Mouse (Mus musculus): ENCODE results near the gene St8sia1.

St8sia1 gene

DNA sequence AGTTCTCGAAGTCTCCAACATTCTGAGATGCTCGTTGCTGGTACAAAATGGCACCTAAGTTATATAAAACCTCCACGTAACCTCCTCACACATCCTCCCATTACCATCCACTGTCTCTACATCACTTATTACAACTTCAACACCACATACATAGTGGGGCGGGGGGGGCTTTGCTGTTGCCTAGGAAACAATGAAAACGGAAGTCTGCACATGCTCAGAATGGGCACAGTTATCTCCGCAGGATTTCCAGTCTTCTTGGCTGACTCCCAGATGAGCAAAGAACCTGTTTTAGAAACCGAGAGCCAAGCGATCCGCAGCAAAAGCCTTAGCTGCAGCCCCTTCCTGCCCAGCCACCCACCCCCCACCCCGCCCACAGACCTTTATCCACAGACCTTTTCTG is 174.5 kb downstream of the St8sia1 start:
- no peak for DNase-seq (ENCODE audit: low spot score)

DNA sequence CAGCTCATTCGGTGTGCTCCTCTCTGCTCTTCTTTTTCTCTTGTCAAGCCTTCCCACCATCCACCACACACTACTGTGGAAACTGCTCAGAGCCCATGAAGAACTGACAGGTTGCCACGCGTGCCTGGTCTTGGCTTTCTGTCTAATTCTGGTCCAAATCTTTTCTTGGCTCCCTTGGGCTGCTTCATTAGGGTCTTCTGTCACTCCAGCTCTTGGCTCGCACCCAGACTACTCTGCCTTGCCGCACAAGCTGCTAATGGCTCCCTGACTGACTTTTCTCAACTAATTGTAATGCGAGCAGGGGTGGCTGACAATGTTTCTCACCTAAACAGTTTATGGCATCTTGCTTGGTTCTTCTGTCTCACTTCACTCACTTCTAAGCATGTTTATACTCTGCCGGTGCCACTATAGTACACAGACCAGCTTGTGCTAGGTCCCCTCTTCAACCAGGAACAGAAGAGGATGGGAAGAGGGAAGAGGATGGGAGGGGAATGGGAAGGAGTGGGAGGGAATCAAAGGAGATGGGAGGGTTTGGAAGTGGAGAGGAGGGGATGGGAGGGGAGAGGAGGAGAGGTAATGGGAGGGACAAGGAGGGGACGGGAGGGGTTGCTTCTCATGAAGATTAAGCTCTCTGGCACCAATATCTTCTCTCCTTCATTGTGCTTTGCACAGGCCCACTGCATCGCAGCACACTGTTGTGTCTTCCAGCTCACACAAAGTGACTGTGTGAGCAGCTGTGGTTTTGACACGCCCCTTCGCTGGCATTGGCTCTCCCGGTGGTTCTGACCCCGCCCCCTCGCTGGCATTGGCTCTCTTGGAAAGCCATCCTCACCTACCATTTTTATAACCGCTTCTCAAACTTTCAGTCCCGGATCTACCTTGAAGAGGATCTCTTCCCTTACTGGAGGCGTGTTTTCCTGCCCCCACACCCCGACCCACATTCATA is 175.9 kb downstream of the St8sia1 start:
- peak; percentile 37 for DNase-seq (ENCODE audit: low spot score)

DNA sequence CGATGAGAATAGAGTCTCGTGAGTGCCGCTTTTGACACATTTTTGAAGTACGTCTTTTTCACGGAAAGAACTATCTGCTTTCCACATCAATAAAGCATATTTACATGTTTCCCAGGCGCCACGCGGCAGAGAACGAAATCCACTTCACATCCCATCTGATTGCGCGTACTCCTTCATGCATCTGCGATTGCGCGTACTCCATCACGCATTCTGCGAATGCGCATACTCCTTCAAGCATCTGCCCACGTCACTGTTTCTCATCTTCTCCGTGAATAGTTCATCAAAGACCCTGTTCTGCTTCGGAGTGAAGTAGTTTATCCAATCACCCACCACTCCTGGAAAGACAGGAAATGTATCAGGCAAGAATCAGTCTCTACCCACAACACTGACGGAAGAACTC is 178.1 kb downstream of the St8sia1 start:
- no peak for DNase-seq (ENCODE audit: low spot score)

DNA sequence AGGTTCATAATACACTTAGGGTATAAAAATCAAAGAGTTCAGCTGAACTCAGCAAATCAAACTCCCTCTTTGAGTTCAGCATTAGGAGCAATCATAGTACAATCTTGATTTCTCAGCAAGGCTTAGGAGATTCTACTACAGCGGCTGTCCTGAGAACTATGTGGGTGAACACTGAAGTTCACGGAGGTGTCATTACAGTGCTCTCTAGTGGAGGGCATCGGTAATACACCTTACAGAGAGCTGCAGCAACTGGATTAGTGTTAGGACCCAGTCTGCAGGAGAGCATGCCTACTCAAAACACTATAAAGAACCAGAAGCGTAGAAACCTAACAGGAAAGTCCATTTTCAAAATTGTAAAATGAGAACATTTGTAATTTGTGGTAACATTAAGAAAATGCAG is 178.9 kb downstream of the St8sia1 start:
- DNase-seq (ENCODE audit: low spot score): peak; percentile 82

DNA sequence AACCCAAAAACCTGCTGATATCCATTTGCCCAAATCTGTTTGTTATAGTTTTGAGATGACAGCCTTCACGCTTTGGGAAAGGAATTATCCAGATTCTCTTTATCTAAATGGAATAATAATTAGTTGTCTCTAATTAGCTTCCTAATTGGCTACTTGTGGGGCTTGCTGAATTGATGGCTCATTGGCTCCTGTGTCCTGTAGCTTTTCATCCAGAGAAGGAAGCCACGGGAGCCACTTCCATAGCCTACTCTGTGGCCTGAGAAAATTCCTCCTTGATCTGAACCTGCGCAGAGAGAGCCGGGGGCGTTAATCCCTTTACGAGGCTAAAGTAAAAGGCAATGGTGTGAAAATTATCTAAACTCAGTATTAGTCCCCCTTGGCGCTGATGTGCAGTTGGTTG is 183.0 kb downstream of the St8sia1 start:
- DNase-seq (ENCODE audit: low spot score): no peak

DNA sequence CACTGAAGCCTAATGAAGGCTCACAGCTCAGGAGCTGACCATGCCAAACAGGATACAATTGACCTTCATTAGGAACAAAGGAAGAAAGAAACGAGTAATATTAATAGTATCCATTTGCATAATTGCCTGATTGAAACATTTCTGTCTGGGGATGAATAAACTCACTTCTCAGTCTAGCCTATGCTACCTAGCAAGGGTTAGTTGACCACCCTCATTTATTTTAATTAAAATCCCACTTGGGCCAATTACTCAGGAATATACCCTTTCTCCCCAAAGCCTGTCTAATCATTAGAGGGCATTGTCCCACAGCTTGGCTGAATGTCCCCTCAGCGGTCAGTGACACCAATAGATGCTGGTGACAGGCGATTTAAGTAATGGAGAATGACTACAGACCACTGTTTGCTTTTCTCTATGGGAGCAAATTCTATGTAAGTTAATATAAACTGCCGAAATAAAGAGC is 183.6 kb downstream of the St8sia1 start:
- DNase-seq (ENCODE audit: low spot score): no peak

DNA sequence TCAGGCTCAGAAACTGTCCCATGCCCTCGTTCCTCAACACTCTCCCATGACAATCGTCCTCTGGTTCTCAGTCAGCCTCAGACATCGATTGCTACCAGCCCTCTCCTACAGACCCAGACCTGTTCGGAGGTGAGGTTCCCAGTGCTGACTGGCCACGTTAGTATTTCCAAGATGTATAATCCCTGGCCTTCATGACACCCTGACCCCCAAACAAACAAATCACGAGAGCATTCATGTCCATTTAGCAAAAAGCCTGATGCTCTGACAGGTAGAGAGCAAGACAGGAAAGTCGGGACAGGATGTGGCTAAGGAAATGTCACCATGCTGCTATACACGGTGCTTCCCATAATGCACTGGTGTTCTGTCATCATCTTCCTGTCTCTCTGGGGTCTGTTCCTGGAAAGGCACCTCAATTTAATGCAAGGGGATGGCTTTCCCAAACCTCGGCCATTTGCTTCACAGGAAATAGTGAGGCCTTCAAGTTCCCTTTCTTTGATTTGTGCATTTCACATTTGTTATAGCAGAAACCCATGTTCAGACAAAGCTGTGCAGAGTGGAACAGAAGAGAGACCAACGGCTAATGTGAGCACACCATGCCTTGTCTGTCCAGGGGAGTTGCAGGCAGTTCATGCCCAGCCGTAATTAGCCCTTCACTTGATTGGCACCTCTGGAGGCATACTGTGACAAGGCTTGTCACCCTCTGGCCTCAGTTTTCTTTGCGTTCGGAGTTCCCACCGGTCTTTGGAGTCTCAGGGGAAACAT is 184.3 kb downstream of the St8sia1 start:
- no peak for DNase-seq (ENCODE audit: low spot score)

DNA sequence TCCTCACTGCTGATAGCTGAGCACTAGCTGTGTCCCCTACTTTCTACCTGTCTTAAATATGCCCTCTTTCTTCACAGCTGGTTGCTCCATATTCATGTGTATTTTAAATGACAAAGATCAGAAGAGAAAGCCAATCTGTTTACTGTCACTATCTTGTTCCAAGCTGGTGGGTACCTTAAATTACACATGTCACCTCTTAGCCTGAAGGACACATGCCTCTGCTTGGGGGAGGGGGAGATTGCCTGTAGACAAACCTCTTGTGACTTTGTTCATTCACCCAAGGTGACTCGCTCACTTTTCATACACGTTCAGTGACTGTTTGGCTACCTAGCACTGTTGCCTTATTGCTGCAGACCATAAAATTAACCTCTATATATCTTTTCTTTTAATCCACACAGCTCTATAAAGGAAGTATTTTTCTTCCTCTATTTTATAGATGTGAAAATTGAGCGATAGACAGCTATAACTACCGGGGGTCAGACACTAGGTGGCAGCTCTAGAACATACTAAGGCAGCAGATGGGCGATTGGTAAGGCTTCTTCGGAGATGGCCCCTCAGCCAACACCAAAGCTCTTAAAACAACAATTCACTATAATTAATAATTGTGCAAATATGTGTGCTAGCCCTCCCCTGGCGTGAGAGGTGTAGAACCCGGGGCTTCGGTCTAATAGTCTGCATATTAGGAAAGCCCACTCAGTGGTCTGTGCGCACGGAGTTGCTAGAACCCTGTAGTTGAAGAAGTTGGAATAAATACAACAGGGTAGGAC is 185.0 kb downstream of the St8sia1 start:
- DNase-seq (ENCODE audit: low spot score): peak; percentile 63

DNA sequence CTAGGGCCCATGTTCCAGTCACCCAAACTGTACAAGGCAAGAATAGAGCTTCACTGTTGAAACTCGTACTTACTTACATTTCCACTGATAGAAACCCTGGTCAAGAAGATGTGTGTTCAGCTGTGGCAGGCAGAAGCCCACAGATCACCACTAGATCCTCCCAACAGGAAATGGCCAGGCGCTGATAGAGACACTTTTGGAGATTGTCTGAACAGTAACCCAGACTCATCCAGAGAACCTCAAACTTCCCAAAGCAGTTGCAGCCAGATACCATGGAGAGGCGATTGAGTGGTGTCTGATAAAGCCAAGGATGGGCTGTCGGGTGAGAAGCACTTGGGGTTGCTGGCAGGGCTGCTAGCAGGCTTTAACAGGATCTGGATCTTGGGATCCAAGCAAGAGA is 187.3 kb downstream of the St8sia1 start:
- DNase-seq (ENCODE audit: low spot score): no peak

DNA sequence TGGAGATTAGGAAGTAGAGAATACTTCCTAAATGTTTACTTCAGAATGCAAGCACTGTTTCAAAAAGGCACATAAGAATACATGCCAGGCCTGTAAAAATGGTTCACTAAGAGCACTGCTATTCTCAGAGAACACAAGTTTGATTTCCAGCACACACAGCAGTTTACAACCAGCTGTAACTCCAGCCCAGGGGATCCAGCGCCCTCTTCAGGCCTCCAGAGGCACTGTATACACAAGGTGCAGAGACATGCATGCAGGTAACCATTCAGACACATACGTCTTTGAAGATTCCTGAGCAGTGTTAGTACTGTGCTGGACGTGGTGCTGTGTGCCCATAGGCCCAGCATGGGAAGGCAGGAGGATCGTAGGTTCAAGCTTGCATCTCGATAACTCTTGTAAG is 190.7 kb downstream of the St8sia1 start:
- no peak for DNase-seq (ENCODE audit: low spot score)

DNA sequence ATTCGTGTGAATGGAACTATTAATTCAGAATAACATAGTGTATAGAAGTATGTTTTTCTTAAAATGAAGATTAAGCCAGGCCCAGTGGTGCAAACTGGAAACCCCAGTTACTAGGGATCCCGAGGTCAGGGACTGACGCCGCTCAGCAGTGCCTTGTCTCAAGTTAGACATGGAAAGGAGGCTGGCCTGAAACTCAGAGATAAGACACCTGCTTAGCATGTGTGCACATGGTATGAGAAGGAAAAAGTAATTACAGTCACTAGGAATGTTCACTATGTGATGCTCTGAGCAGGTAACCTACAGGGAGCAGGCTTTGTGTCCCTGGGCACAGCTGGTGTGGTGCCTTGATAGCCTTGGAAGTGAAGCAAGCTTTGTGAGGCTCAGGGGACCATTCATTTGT is 192.6 kb downstream of the St8sia1 start:
- DNase-seq (ENCODE audit: low spot score): no peak
